Mouse (Mus musculus): Measurements from ENCODE around the gene Entpd3. TPM values are rescaled to one million over a fixed set of nuclear protein-coding genes. Genes with fewer than 3 reads are reported as not detected.

Entpd3 gene
- polyA plus RNA-seq, 1 experiment: 1.3 TPM

GRCm38 (mm10) chr9:120542241-120542640, 2.6 kb downstream of the Entpd3 start:
- Histone ChIP-seq H3K27ac (ENCODE audit: insufficient read depth, low read length) (no peak overlapping the region), H3K27me3 (ENCODE audit: control insufficient read depth, insufficient read depth, low read length, poor library complexity, severe bottlenecking) (no peaks in the 10 kb centered on the region), H3K36me3 (ENCODE audit: control insufficient read depth, insufficient read depth, low read length, poor library complexity, severe bottlenecking) (no peaks in the 10 kb centered on the region), H3K9me3 (replicated peaks; ENCODE audit: control insufficient read depth, insufficient read depth, low read length, poor library complexity, severe bottlenecking) (no peaks in the 10 kb centered on the region), H3K9ac (ENCODE audit: low read depth, poor library complexity, severe bottlenecking) (no peak overlapping the region), H3K4me3 (ENCODE audit: low read depth, low read length) (no peak overlapping the region), H3K4me1 (ENCODE audit: control insufficient read depth, insufficient read depth, low read length) (peaks cover 5% of the 10 kb centered on the region)
- TF ChIP-seq CTCF (IDR thresholded peaks at IDR 0.05; ENCODE audit: low read depth, low read length) (no peak), EP300 (IDR thresholded peaks at IDR 0.05; ENCODE audit: insufficient read depth, low read depth, low read length) (no peak), POLR2A (IDR thresholded peaks at IDR 0.05; ENCODE audit: insufficient read depth, low read length) (no peak)

- Histone ChIP-seq H3K4me3 (ENCODE audit: low read depth, low read length) (no peak overlapping the region), H3K27ac (ENCODE audit: insufficient read depth, low read length) (no peak overlapping the region), H3K9ac (ENCODE audit: low read depth, poor library complexity, severe bottlenecking) (no peak overlapping the region), H3K9me3 (replicated peaks; ENCODE audit: control insufficient read depth, insufficient read depth, low read length, poor library complexity, severe bottlenecking) (no peaks in the 10 kb centered on the region), H3K36me3 (ENCODE audit: control insufficient read depth, insufficient read depth, low read length, poor library complexity, severe bottlenecking) (no peaks in the 10 kb centered on the region), H3K4me1 (ENCODE audit: control insufficient read depth, insufficient read depth, low read length) (peaks cover 5% of the 10 kb centered on the region), H3K27me3 (ENCODE audit: control insufficient read depth, insufficient read depth, low read length, poor library complexity, severe bottlenecking) (no peaks in the 10 kb centered on the region)
- TF ChIP-seq EP300 (IDR thresholded peaks at IDR 0.05; ENCODE audit: insufficient read depth, low read depth, low read length): no peak
- no peak for TF ChIP-seq CTCF (IDR thresholded peaks at IDR 0.05; ENCODE audit: low read depth, low read length)
- TF ChIP-seq POLR2A (IDR thresholded peaks at IDR 0.05; ENCODE audit: insufficient read depth, low read length): no peak
Measured at GRCm38 (mm10) chr9:120545994-120546393, 6.4 kb downstream of the Entpd3 start.

- Histone ChIP-seq H3K4me3 (ENCODE audit: low read depth, low read length) (no peak overlapping the region), H3K9me3 (replicated peaks; ENCODE audit: control insufficient read depth, insufficient read depth, low read length, poor library complexity, severe bottlenecking) (no peaks in the 10 kb centered on the region), H3K4me1 (ENCODE audit: control insufficient read depth, insufficient read depth, low read length) (peaks cover 5% of the 10 kb centered on the region), H3K36me3 (ENCODE audit: control insufficient read depth, insufficient read depth, low read length, poor library complexity, severe bottlenecking) (no peaks in the 10 kb centered on the region), H3K27ac (ENCODE audit: insufficient read depth, low read length) (no peak overlapping the region), H3K27me3 (ENCODE audit: control insufficient read depth, insufficient read depth, low read length, poor library complexity, severe bottlenecking) (no peaks in the 10 kb centered on the region), H3K9ac (ENCODE audit: low read depth, poor library complexity, severe bottlenecking) (no peak overlapping the region)
- TF ChIP-seq EP300 (IDR thresholded peaks at IDR 0.05; ENCODE audit: insufficient read depth, low read depth, low read length) (no peak), CTCF (IDR thresholded peaks at IDR 0.05; ENCODE audit: low read depth, low read length) (no peak), POLR2A (IDR thresholded peaks at IDR 0.05; ENCODE audit: insufficient read depth, low read length) (no peak)
Measured at GRCm38 (mm10) chr9:120546482-120546881, 6.9 kb downstream of the Entpd3 start.

GRCm38 (mm10) chr9:120547026-120547668, 7.5 kb downstream of the Entpd3 start:
- H3K27ac ChIP-seq (ENCODE audit: insufficient read depth, low read length): no peak overlapping the region
- H3K36me3 ChIP-seq (ENCODE audit: control insufficient read depth, insufficient read depth, low read length, poor library complexity, severe bottlenecking): no peaks in the 10 kb centered on the region
- no peaks in the 10 kb centered on the region for H3K27me3 ChIP-seq (ENCODE audit: control insufficient read depth, insufficient read depth, low read length, poor library complexity, severe bottlenecking)
- peaks cover 3% of the 10 kb centered on the region for H3K4me1 ChIP-seq (ENCODE audit: control insufficient read depth, insufficient read depth, low read length)
- no peak overlapping the region for H3K4me3 ChIP-seq (ENCODE audit: low read depth, low read length)
- no peaks in the 10 kb centered on the region for H3K9me3 ChIP-seq (replicated peaks; ENCODE audit: control insufficient read depth, insufficient read depth, low read length, poor library complexity, severe bottlenecking)
- H3K9ac ChIP-seq (ENCODE audit: low read depth, poor library complexity, severe bottlenecking): no peak overlapping the region
- no peak for TF ChIP-seq POLR2A (IDR thresholded peaks at IDR 0.05; ENCODE audit: insufficient read depth, low read length)
- no peak for TF ChIP-seq EP300 (IDR thresholded peaks at IDR 0.05; ENCODE audit: insufficient read depth, low read depth, low read length)
- no peak for TF ChIP-seq CTCF (IDR thresholded peaks at IDR 0.05; ENCODE audit: low read depth, low read length)

- H3K9me3 ChIP-seq (replicated peaks; ENCODE audit: control insufficient read depth, insufficient read depth, low read length, poor library complexity, severe bottlenecking): no peaks in the 10 kb centered on the region
- H3K36me3 ChIP-seq (ENCODE audit: control insufficient read depth, insufficient read depth, low read length, poor library complexity, severe bottlenecking): no peaks in the 10 kb centered on the region
- TF ChIP-seq CTCF (IDR thresholded peaks at IDR 0.05; ENCODE audit: low read depth, low read length): no peak
- TF ChIP-seq EP300 (IDR thresholded peaks at IDR 0.05; ENCODE audit: insufficient read depth, low read depth, low read length): no peak
- no peak for TF ChIP-seq POLR2A (IDR thresholded peaks at IDR 0.05; ENCODE audit: insufficient read depth, low read length)
- peaks cover 2% of the 10 kb centered on the region for H3K4me1 ChIP-seq (ENCODE audit: control insufficient read depth, insufficient read depth, low read length)
- no peaks in the 10 kb centered on the region for H3K27me3 ChIP-seq (ENCODE audit: control insufficient read depth, insufficient read depth, low read length, poor library complexity, severe bottlenecking)
- H3K9ac ChIP-seq (ENCODE audit: low read depth, poor library complexity, severe bottlenecking): no peak overlapping the region
- H3K4me3 ChIP-seq (ENCODE audit: low read depth, low read length): no peak overlapping the region
- no peak overlapping the region for H3K27ac ChIP-seq (ENCODE audit: insufficient read depth, low read length)
Measured at GRCm38 (mm10) chr9:120550778-120551177, 11.2 kb downstream of the Entpd3 start.

GRCm38 (mm10) chr9:120563590-120563989, 24.0 kb downstream of the Entpd3 start:
- Histone ChIP-seq H3K4me3 (ENCODE audit: low read depth, low read length) (no peak overlapping the region), H3K36me3 (ENCODE audit: control insufficient read depth, insufficient read depth, low read length, poor library complexity, severe bottlenecking) (no peaks in the 10 kb centered on the region), H3K9ac (ENCODE audit: low read depth, poor library complexity, severe bottlenecking) (no peak overlapping the region), H3K27ac (ENCODE audit: insufficient read depth, low read length) (no peak overlapping the region), H3K27me3 (ENCODE audit: control insufficient read depth, insufficient read depth, low read length, poor library complexity, severe bottlenecking) (no peaks in the 10 kb centered on the region), H3K4me1 (ENCODE audit: control insufficient read depth, insufficient read depth, low read length) (no peaks in the 10 kb centered on the region), H3K9me3 (replicated peaks; ENCODE audit: control insufficient read depth, insufficient read depth, low read length, poor library complexity, severe bottlenecking) (no peaks in the 10 kb centered on the region)
- no peak for TF ChIP-seq EP300 (IDR thresholded peaks at IDR 0.05; ENCODE audit: insufficient read depth, low read depth, low read length)
- TF ChIP-seq POLR2A (IDR thresholded peaks at IDR 0.05; ENCODE audit: insufficient read depth, low read length): no peak
- no peak for TF ChIP-seq CTCF (IDR thresholded peaks at IDR 0.05; ENCODE audit: low read depth, low read length)
